Mouse (Mus musculus): ENCODE results near the gene Nipal3. TPM values are rescaled to one million over a fixed set of nuclear protein-coding genes. Genes with fewer than 3 reads are reported as not detected.
A peak's percentile ranks its signal among the peaks of the same experiment; 100 is the strongest.

Nipal3 gene
- polyA plus RNA-seq, 1 experiment, result 50.7 TPM

DNA sequence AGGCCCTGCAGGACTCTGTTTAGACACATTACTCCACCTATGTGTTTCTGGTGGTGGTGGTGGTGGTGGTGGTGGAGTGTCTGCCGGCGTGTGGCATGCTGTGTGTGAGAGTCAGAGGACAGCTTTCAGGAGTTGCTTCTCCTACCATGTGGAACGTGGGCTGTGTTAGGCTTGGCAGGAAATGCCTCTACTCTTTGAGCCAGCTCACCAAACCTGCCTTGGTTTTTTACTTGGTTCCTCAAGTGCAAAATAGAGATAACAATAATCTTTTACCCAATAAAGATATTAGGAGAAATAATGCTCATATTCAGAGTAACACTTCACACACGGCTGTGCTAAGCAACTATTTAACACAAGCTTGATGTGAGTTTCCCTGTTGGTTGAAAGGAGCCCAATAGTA is 65.5 kb downstream of the Nipal3 start:
- no peak for TF ChIP-seq GATA1 (IDR thresholded peaks at IDR 0.05; ENCODE audit: borderline replicate concordance, low read length)
- no peak for TF ChIP-seq FLI1 (IDR thresholded peaks at IDR 0.05; ENCODE audit: low read length)
- Histone ChIP-seq H3K4me1 (peaks cover 72% of the 10 kb centered on the region), H3K27me3 (replicated peaks) (no peaks in the 10 kb centered on the region), H3K4me3 (replicated peaks) (no peak overlapping the region), H3K9me3 (no peaks in the 10 kb centered on the region), H3K36me3 (replicated peaks; ENCODE audit: low read length) (peaks cover 47% of the 10 kb centered on the region)

DNA sequence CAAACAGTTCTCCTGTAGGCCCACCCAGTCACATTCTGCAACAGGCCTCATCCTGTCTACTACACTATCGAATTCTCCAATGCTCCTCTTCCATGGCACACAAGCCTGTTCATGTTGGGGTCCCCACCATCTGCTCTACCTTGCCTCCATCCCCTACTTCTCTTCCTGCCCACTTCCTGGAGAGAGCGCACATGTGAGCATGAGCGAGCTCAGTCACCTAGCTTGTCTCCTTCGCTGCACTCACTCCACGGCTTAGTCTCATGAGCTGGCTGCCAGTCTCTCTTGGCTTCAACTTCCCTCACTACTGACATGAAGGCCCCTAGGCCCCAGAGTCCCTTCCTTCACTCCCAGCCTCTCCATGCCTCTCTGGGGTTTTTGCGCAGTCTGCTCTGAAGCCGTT is 68.3 kb downstream of the Nipal3 start:
- Histone ChIP-seq H3K4me1 (peaks cover 52% of the 10 kb centered on the region), H3K36me3 (replicated peaks; ENCODE audit: low read length) (peaks cover 72% of the 10 kb centered on the region), H3K27me3 (replicated peaks) (no peaks in the 10 kb centered on the region), H3K4me3 (replicated peaks) (no peak overlapping the region), H3K9me3 (no peaks in the 10 kb centered on the region)
- no peak for TF ChIP-seq GATA1 (IDR thresholded peaks at IDR 0.05; ENCODE audit: borderline replicate concordance, low read length)
- no peak for TF ChIP-seq FLI1 (IDR thresholded peaks at IDR 0.05; ENCODE audit: low read length)

DNA sequence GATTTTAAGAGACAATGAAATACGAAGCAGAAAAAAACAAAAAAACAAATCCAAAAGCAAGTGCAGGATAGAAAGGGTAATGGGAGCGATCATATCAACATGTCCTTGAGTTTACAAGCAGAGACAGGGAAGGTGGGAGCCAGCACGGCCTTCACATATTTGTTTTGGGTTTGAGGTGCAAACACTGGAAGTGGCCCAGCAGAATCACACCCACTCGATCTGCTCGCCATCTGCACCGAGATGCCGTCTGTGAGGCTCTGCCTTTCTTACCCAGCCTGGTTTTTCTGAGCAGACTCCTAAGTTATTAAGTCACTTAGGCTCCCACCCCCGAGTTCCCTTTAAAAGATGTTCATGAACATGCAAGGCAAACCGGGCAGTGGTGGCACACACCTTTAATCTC is 69.2 kb downstream of the Nipal3 start:
- no peak for TF ChIP-seq GATA1 (IDR thresholded peaks at IDR 0.05; ENCODE audit: borderline replicate concordance, low read length)
- TF ChIP-seq FLI1 (IDR thresholded peaks at IDR 0.05; ENCODE audit: low read length), result no peak
- Histone ChIP-seq H3K4me1 (peaks cover 45% of the 10 kb centered on the region), H3K36me3 (replicated peaks; ENCODE audit: low read length) (peaks cover 78% of the 10 kb centered on the region), H3K9me3 (no peaks in the 10 kb centered on the region), H3K4me3 (replicated peaks) (no peak overlapping the region), H3K27me3 (replicated peaks) (no peaks in the 10 kb centered on the region)

DNA sequence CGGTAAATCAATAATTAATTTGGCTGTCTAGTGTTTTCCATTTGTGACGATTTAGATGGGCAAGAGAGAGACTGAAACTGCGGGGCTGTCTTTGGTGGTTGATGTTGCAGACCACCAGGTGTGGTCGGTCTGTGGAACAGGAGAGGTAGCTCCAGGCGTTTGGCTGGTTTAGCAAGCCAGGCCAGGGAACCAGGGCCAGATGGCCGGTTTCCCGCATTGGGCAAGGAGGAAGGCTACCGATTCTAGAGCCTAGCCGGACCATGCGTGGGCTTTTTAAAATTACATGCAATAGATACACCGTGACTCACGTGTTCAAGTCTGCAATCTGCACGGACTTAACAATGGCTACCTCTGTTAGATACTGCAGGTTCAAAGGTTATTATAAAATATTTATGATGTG is 73.9 kb downstream of the Nipal3 start:
- H3K4me1 ChIP-seq, result peaks cover 12% of the 10 kb centered on the region
- peaks cover 97% of the 10 kb centered on the region for H3K36me3 ChIP-seq (replicated peaks; ENCODE audit: low read length)
- TF ChIP-seq GATA1 (IDR thresholded peaks at IDR 0.05; ENCODE audit: borderline replicate concordance, low read length) (no peak), FLI1 (IDR thresholded peaks at IDR 0.05; ENCODE audit: low read length) (no peak)
- no peak overlapping the region for H3K4me3 ChIP-seq (replicated peaks)
- no peaks in the 10 kb centered on the region for H3K27me3 ChIP-seq (replicated peaks)
- no peaks in the 10 kb centered on the region for H3K9me3 ChIP-seq

DNA sequence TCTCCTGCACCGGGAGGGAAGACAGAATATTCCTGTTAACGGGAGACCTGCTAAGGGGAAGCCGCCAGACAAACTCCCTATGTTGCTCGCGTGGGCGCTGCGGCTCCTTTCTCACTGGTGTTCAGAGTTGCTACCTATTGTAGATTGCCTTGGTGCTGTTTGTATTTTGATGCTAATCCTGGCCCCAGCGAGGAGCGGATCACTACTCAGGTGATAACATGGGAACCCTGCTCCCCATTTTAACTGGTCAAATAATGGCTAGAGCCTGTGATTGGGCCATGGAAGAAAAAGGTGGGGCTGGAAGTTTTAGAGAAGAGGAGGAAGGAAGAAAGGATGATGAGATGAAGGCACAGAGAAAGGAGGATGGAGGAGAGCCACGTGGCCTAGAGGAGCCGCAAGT is 74.4 kb downstream of the Nipal3 start:
- no peak overlapping the region for H3K4me3 ChIP-seq (replicated peaks)
- H3K36me3 ChIP-seq (replicated peaks; ENCODE audit: low read length), result peaks cover 97% of the 10 kb centered on the region
- no peaks in the 10 kb centered on the region for H3K9me3 ChIP-seq
- H3K27me3 ChIP-seq (replicated peaks), result no peaks in the 10 kb centered on the region
- H3K4me1 ChIP-seq, result peaks cover 18% of the 10 kb centered on the region
- TF ChIP-seq FLI1 (IDR thresholded peaks at IDR 0.05; ENCODE audit: low read length) (no peak), GATA1 (IDR thresholded peaks at IDR 0.05; ENCODE audit: borderline replicate concordance, low read length) (no peak)

DNA sequence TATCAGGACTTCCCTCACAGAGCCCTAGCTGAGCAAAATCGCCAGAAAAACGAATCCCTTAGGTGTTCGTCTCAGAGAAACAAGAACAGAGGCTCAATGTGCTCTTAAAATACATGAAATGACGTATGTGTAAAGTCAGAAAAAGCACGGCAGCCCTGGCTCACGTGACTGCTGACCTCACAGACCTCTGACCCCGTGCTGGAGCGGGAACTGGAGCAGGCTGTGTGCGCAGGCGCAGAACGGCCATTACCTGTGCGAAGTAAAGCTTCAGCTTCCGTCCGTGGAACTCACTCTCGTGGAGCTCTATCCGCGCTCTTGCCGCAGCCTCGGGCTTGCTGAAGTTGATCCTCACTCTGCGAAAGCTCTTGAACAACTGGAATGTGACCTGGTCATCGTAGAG is 74.8 kb downstream of the Nipal3 start:
- H3K4me3 ChIP-seq (replicated peaks), result no peak overlapping the region
- TF ChIP-seq FLI1 (IDR thresholded peaks at IDR 0.05; ENCODE audit: low read length) (no peak), GATA1 (IDR thresholded peaks at IDR 0.05; ENCODE audit: borderline replicate concordance, low read length) (no peak)
- peaks cover 19% of the 10 kb centered on the region for H3K4me1 ChIP-seq
- peaks cover 97% of the 10 kb centered on the region for H3K36me3 ChIP-seq (replicated peaks; ENCODE audit: low read length)
- H3K27me3 ChIP-seq (replicated peaks), result no peaks in the 10 kb centered on the region
- H3K9me3 ChIP-seq, result no peaks in the 10 kb centered on the region

DNA sequence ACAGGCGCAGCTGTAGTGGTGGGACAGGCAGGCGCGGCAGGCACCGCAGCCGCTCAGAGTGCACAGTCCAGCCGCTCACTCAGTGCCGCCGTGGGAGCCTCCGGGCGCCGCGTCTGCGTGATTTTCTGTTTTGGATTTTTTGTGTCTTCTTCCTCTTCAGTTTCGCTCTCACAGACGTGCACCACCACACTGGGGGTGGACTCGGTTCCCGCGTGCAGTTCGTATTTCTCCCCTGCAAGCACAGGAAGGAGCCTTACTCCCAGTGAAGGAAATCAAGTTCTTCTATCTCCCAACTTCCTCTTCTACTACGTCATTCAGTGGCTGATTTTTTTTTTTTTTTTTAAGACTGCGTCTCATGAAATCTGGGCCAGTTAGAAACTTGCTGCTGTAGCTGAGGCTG is 78.5 kb downstream of the Nipal3 start:
- Histone ChIP-seq H3K27me3 (replicated peaks) (no peaks in the 10 kb centered on the region), H3K9me3 (no peaks in the 10 kb centered on the region), H3K36me3 (replicated peaks; ENCODE audit: low read length) (peaks cover 99% of the 10 kb centered on the region), H3K4me1 (peaks cover 22% of the 10 kb centered on the region), H3K4me3 (replicated peaks) (peak overlapping the region; percentile 18)
- TF ChIP-seq FLI1 (IDR thresholded peaks at IDR 0.05; ENCODE audit: low read length) (no peak), GATA1 (IDR thresholded peaks at IDR 0.05; ENCODE audit: borderline replicate concordance, low read length) (no peak)

DNA sequence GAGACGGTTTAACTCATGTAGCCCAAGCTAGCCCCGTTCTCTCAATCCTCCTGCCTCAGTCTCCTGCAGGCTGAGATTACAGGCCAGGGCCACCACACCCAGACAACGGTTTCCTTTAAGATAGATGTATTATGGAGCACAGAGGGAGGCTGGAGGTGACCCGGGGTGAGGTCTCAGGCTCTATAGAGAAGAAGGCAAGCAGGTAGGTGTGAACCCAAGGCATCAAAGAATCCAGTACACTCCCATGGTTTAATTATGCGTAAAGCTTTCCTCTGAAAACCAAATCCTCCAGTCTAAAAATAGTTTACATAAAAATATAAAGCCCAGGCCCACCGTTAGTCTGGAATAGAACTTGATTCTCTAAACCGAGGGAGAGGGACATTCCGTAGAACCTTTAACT is 81.3 kb downstream of the Nipal3 start:
- no peak for TF ChIP-seq GATA1 (IDR thresholded peaks at IDR 0.05; ENCODE audit: borderline replicate concordance, low read length)
- no peak for TF ChIP-seq FLI1 (IDR thresholded peaks at IDR 0.05; ENCODE audit: low read length)
- Histone ChIP-seq H3K27me3 (replicated peaks) (no peaks in the 10 kb centered on the region), H3K9me3 (peaks cover 8% of the 10 kb centered on the region; the same call in 1 of the 2 replicates), H3K4me1 (peaks cover 22% of the 10 kb centered on the region), H3K36me3 (replicated peaks; ENCODE audit: low read length) (peaks cover 92% of the 10 kb centered on the region), H3K4me3 (replicated peaks) (no peak overlapping the region)

DNA sequence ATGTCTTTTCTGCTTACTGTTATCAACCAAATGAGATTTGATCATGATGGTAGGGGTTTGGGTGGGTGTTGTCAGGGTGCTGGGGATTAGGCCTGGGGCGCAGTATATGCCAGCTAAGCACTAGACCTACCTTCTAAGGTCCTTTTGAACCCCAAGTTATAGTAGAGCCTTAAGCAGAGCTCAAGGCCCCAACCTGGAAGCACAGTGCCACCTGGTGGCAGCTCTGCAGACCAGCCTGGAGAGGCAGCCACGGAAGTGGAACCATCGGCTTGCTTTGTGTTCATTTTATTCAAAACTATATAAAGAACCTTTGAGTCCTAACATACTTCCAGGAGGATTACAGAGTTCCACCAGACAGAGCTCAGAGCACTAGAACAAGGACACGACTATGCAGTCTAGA is 83.2 kb downstream of the Nipal3 start:
- no peak overlapping the region for H3K4me3 ChIP-seq (replicated peaks)
- peaks cover 8% of the 10 kb centered on the region; the same call in 1 of the 2 replicates for H3K9me3 ChIP-seq
- peaks cover 77% of the 10 kb centered on the region for H3K36me3 ChIP-seq (replicated peaks; ENCODE audit: low read length)
- H3K27me3 ChIP-seq (replicated peaks), result no peaks in the 10 kb centered on the region
- H3K4me1 ChIP-seq, result peaks cover 16% of the 10 kb centered on the region
- TF ChIP-seq GATA1 (IDR thresholded peaks at IDR 0.05; ENCODE audit: borderline replicate concordance, low read length), result no peak
- TF ChIP-seq FLI1 (IDR thresholded peaks at IDR 0.05; ENCODE audit: low read length), result no peak

DNA sequence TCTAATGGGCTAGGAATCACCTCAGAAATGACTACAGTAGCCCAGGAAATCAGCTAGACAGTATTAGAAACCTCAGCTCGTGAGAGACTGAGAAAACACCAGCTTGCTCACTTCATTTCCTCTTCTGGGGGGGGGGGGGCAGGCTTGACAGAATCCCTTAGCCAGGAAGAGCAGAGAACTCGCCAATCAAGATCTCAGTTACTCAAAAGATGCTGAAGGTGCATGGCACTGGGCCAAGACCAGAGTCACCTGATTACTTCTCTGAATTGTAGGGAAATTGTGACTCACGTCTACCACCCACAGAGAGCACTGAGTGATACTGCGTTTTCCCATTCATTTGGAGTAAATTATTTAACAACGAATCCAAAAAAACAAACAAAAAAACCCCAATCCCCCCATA is 88.7 kb downstream of the Nipal3 start:
- peaks cover 23% of the 10 kb centered on the region for H3K4me1 ChIP-seq
- TF ChIP-seq FLI1 (IDR thresholded peaks at IDR 0.05; ENCODE audit: low read length) (no peak), GATA1 (IDR thresholded peaks at IDR 0.05; ENCODE audit: borderline replicate concordance, low read length) (no peak)

DNA sequence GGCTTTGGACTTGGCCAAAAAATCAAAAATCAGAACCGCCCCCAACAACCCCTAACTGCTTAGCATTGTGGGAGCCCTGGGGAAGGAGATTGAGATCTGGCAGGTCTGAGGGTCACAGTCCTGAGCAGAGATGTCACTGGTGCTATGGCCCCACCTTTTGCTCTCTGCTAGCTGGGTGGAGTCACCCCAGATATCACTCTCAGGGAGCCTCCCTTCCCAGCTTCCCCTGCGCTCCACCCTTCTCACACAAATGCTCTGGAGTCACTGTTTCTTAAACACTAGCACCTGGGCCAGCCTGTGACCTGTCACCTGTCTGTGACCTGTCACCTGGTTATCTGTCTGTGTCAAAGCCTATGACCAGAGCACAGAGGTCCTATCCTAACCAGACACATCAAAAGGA is 89.9 kb downstream of the Nipal3 start:
- peaks cover 4% of the 10 kb centered on the region; the same call in 1 of the 2 replicates for H3K9me3 ChIP-seq
- H3K4me1 ChIP-seq, result peaks cover 27% of the 10 kb centered on the region
- H3K4me3 ChIP-seq (replicated peaks), result no peak overlapping the region
- peaks cover 5% of the 10 kb centered on the region for H3K27me3 ChIP-seq (replicated peaks)
- peaks cover 26% of the 10 kb centered on the region for H3K36me3 ChIP-seq (replicated peaks; ENCODE audit: low read length)
- TF ChIP-seq GATA1 (IDR thresholded peaks at IDR 0.05; ENCODE audit: borderline replicate concordance, low read length), result no peak
- TF ChIP-seq FLI1 (IDR thresholded peaks at IDR 0.05; ENCODE audit: low read length), result no peak

More for the DNA sequence above, 88.7 kb downstream of the Nipal3 start:
- Histone ChIP-seq H3K9me3 (peaks cover 8% of the 10 kb centered on the region; the same call in 1 of the 2 replicates), H3K4me3 (replicated peaks) (no peak overlapping the region), H3K27me3 (replicated peaks) (no peaks in the 10 kb centered on the region), H3K36me3 (replicated peaks; ENCODE audit: low read length) (peaks cover 34% of the 10 kb centered on the region)
